Mouse (Mus musculus): Measurements from ENCODE around the gene Mxra8.

The Mxra8 gene

DNA sequence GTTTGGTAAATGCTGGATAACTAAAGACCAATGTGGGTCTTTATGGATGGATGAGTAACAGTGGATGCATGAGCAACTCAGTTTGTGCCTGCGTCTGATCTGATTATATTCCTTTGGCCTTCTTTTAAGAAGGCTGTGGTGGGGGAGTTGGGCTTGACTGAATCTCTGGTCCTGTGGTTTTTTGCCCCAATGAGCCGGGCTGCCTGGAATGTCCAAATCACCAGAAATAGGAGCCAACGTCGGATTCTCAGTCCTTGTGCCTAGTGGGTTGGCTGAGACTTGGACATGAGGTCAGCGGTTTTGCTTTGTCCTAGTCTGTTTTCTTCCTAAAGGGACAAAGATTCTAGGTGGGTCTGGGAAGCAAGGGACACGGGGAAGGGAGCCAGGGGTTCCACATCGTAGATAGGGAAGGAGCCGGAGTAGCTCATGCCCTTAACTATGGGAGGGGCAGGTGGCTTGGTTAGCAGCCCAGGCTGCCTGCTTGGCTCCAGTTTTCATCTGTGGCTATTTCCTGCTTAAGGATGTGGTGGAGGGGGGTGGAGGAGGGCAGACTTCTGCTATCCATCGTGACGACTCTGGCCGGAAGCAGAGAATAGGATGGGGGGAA, 2.0 kb upstream of the Mxra8 start:
- DNase-seq = no peak

DNA sequence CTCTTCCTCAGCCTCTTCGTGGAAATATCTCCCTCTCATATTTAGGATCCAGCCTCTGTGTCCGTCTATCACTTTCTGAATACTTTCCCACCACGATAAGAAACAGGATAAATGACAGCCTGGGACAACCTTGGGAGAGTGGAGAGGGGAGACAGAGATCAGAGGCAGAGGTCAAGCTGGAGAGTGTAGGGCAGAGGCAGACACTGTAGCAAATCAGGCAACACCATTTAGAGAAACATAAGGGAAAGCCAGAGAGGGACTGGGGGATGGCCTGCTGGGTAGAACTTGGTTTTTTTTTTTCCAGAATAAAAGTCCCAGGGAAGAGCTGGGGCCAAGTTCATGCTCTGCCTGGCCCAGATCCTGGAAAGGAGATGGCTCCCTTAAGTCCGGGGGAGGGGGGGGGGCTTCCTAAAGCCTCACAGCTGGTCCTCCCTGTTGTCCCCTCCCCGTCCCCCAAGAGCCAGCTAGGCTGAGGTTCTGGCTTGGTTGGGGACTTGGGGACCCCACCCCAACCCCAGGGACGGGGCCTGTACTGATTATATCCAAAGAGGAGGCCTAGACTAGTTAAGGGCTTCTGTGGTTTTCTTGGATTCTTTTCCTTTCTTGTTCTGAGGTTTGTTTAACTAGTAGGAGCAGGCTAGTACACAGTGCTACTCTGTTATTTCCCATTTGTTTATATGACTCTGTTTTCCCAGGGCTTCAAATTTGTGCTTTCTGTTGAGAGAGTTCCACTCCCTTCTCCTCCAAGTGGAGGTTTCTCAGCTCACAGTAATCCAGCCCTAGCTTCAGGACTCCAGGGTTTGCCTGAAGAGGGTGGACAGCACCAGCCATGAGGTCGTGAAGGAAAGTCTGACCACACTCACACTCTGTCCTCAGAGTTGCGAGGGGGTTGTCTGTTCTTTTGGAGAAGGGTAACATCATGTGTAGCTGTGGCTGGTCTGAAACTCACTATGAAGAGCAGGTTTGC, 1.0 kb upstream of the Mxra8 start:
- no peak for DNase-seq

DNA sequence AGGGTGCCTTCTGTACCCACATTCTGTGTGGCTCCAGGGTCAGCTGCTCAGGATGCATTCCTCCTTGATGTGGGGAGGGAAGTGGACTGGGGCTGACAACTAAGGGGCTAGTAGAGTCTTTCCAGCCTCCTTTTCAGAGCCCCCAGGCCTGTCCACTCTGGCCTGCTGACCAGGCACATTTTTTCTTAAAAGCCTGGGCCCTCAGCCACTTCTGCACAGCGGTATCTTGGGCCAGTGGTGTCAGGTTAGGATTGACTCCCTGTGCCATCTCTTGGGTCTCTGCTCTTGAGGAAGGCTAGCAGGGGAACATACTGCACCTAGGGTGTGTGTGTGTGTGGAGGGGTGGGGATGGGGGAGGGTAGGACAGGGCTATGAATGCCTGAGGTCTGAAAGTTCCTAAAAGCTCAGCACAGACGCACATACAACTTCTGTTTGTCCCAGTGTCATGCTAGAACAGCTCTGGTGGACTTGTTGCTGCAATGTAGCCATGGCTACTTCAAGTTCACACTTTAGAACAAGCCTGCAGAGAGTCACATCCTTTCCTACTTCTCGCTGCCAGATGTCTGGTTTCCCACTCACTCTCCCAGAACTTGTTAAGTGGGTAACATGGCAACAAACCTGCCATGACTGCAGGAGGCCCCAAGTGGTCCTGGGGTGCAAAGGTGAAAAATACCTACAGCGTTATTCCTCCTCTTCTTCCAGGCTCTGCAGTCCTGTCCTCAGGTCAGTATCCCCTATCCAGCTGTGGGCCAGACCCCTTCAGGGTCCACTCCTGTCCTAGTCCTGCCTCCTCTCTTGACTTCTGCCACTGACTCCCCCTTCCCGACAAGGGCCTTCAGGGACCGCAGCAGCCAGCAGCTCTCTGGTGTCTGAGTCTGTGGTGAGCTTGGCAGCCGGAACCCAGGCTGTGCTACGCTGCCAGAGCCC, 859 bp downstream of the Mxra8 start:
- DNase-seq = no peak

DNA sequence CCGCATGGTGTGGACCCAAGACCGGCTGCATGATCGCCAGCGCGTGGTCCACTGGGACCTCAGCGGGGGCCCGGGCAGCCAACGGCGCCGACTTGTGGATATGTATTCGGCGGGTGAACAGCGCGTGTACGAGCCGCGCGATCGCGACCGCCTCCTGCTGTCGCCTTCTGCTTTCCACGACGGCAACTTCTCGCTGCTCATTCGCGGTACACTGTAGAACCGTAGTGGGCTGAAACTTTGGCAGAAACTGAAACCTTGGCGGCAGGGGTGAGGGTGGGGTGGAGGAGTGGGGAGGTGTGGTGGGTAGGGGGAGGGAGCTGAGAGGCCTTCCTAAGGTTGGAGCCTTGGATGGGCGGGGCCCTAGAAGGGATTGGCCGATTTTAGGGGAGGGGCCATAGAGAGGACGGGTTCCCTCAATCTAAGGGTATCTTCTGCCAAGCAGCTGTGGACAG, 1.5 kb downstream of the Mxra8 start:
- DNase-seq = no peak

DNA sequence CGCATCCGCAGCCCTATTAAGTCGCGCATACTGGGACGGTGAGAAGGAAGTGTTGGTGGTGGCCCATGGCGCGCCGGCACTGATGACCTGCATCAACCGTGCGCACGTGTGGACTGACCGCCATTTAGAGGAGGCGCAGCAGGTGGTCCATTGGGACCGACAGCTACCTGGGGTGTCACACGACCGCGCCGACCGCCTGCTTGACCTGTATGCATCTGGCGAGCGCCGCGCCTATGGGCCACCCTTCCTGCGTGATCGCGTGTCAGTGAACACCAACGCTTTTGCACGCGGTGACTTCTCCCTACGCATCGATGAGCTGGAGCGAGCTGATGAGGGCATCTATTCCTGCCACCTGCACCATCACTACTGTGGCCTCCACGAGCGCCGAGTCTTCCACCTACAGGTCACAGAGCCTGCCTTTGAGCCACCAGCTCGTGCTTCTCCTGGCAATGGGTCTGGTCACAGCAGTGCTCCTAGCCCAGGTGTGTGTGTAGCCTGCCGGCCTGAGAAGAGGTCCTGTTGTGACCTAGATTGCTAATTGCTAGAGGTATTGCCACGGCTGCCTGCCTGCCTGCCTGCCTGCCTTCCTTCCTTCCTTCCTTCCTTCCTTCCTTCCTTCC, 2.3 kb downstream of the Mxra8 start:
- no peak for DNase-seq

DNA sequence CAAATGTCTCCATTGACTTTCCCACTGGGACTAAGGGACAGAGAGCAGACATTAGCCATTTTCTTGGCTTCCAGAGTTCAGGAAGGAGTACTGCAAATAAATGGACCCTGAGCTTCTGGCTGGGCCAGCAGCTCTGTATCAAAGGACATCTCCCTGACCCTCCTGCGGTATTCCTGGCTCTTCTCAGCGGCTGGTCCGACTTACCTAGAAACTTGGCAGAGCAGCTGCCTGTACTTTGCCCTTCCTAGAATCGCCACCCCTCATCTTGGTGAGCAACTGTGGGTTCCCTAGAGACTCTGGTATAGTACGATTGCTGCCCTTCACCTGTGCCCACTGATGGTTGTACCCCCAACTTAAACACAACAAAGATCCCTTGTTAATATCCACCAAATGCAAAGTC, 3.8 kb downstream of the Mxra8 start:
- DNase-seq = no peak

DNA sequence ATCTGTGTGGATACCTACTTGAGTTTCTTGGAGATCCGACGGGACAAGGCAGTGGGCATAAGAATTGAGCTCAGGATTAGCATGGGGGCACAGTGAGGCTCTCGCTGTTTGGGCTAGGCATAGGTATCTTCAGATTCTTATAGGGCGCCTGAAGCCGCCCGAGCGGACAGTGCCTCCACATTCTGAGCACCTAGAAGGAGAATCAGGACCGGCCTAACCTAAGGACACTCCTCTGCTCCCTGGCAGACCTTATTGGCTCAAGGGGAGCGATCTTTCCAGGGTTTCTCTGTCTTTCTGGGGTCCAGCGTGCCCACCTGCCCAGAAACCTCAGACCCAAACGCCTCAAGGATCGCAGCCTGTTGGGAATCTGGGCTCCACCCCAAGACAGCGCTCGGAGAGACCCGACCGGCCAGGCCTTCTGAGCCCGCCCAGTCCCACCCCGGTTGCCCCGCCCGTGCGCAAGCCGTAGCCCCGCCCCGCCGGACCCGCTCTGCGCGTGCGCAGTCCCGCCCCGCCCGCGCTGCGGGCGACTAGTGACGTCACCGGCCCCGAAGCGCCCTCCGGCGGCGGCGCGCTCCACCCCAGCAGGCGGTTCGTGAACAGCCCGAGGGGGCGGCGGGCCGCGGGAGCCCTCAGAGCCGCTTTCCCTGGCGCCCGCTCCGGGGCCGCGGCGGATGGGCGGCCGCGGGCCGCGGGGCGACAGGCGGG, 7.5 kb downstream of the Mxra8 start, which contains the start of gene Dvl1:
Dvl1 (plus strand) TSS at position 532 of the 708 bp plus-strand sequence.
- DNase-seq = peak; percentile 99

DNA sequence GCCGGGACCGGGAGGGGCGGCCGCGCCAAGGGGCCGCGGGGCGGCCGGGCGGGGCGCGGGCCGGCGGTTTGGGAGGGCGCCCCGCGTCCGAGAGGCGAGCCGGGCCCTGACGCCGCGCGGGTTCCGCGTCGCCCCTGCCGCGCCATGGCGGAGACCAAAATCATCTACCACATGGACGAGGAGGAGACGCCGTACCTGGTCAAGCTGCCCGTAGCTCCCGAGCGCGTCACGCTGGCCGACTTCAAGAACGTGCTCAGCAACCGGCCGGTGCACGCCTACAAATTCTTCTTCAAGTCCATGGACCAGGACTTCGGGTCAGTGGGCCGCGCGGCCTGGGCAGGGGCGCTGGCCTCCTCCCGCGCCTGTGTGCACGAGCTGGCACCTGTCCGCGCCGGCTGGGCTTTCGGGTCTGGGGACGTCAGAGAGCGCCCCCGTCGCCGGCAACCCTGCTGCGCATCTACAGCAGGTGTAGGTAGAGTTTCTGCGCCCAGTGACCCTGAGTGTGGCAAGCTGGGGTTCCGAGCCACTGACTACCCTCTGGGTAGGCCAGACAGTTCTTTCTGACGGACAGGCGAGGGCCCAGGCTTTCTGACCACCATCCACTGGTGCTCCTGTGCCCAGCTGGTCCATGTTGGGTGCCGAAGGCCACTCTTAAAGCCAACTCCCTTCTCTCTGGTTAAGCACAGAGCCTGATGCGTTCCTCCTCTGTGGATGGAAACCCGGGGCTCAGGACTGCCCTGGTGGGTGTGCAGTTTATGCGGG, 8.3 kb downstream of the Mxra8 start:
- no peak for DNase-seq

DNA sequence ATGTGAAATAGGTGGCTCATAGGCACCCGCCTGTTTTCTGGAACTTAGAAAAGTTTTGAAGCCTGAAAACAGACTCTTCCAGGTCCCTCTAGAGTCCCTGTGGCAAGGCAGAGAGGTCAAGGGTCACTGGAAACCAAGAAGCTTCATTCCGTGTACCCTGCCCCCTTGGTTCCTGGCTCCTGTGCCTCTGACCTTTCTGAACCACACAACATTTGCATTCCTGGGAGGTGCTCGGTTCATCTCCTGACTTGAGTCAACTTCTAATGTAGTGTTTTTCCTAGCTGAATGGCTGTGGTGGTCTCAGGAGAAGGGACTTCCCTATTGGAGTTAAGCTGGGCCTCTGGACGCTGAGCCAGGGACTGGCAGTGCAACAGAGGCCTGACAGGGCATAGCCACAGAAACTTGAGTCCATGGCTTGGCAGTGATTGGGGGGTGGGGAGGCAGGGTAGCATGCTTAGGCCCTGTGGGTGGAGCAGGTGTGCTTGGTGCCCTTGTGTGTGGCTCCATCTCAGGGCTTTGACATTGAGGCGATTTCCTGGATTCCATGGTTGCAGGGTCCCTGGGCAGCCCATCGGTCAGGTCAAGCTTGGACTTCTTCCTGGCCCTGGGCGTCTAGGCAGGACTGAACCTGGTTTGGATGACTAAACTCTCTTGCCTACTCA, 9.1 kb downstream of the Mxra8 start:
- DNase-seq = no peak

DNA sequence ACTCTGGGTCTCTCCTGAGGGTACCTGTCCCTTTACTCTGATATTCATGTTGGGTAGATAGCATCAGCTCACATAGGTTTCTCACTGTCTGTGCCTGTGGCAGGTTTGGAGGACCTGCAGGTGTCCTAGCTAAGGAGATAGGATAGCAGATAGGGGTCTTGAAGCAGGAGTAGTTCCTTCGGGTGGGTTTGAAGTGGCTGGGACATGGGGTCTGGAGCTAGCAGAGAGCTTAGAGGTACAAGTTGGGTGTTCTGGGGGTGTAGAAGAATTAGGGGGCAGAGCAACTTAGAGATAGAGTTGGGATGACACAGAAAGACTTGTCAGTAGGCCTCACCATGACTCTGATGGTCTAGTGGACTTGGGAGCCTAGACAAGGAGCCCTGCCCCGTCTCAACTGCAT, 9.9 kb downstream of the Mxra8 start:
- no peak for DNase-seq

DNA sequence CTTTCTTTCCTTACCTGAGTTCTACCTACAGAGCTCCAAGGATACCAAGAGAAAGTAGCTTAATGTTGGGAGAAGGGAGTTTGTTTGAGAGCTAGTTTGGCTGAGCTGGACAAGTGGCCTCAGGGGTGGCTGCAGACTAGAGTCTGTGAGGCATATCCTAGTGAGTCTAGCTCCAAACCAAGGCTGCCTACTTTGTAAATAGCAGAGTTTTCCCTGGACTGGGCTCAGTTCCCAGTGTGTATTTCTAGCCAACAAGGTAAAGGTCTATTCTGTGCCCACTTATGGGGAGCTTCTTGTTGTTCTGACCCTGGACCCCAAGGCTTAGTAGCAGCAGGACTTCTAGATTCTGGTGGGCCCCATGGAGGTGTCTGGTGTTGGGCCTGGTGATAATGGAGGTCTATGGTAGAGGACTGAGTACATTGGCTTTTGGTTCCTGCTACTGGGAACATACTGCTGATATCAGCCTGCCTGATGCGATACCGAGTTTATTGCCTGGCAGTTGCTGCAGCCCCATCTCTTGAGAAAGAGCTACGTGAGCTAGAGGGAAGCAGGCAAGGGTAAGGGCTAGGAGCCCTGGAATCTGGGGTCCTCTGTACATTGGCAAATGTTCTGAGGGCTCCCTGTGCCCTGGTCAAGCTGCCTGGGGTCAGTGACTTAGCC, 10.4 kb downstream of the Mxra8 start:
- no peak for DNase-seq

DNA sequence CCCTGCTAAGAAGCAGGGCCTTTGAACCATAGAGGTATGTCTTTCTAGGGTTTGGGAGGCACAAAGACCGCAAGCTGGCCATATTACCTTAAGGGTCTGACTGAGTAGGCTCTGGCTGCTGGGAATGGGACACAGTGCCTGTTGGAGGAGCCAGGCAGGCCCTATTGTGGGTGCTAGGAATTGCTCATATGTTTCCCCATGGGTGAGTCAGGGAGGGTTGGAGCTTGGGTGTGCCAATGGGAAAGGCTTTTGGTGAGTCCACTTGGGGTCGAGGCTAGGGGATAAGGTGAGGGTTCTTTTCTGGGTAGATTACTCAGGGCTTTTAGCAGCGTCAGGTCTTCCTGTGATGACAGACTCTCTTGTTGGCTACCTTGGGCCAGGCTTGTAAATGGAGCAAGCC, 11.9 kb downstream of the Mxra8 start:
- DNase-seq = no peak

DNA sequence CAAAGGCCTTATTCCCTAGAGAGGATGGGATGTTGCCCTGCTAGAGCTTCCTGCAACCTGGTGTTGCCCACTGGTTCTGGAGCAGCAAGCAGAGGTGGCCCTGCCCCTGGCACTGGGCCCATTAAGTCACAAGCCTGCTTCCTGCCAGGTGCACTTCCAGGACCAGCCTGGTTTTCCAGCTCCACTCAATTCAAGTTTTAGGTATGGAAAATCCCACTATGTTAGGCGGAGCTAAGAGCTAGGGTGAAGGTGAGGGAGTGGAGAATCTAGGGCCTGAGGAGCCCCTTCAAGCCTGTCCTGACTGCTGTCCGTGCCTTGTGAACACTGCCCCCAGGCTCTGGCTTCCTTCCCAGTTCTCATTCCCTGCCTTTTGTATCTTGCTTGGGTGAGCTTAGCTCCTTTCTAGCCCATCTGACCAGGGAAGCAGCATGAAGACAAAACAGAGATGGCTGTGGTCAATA, 12.5 kb downstream of the Mxra8 start:
- DNase-seq = no peak

DNA sequence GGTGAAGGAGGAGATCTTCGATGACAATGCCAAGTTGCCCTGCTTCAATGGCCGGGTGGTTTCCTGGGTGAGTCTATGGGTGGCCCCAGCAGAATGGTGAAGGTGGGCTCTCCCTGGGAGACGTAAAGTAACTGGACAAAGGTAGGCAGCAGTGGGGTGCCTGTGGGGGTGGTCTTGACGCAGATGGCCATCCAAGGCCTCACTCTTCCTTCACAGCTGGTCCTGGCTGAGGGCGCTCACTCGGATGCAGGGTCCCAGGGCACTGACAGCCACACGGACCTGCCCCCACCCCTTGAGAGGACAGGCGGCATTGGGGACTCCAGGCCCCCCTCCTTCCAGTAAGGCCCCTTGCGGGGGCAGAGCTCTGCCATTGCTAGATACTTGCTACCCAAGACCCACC, 13.9 kb downstream of the Mxra8 start:
- DNase-seq = no peak

DNA sequence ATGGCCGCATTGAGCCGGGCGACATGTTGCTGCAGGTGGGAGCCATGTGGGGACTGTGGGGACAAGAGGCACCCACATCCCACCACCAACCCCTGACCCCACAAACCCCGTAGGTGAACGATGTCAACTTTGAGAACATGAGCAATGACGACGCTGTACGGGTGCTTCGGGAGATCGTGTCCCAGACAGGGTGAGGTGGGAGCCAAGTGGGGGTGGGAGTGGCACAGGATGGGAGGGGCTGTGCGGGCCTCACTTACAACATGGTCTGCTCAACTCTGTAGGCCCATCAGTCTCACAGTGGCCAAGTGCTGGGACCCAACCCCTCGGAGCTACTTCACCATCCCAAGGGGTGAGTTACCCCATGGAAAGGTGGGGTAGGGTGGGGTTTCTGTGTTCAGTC, 15.5 kb downstream of the Mxra8 start:
- no peak for DNase-seq

DNA sequence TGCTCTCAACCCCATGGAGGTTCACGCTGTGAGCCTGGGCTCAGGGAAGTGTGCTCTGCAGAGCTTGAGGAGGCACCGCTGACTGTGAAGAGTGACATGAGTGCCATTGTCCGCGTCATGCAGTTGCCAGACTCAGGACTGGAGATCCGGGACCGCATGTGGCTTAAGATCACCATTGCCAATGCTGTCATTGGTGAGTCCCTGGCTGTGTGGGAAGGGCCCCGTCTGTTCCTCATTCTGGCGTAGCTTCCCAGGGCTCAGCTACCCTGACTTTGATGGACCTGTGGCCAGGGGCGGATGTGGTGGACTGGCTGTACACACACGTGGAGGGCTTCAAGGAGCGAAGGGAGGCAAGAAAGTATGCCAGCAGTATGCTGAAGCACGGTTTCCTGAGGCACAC, 16.6 kb downstream of the Mxra8 start:
- DNase-seq = no peak

DNA sequence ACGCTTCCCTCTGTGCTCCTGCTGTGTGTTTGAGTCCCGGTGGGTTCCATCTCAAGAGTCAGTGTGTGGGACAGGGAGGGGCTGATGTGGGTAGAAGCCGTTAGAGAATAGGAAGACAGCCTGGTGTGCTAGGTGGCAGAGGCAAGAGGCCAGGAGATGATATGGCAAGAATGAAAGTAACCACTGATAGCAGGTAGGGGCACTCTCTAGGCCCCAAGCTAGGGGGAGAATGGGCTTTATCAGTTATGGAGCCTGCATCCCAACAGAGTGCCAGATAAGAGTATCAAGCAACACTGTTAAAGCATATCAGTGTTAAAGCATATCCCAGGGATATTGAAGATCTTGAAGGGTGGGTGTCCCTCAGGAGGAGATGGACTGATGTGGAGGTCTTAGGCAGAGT, 17.4 kb downstream of the Mxra8 start:
- DNase-seq = no peak

DNA sequence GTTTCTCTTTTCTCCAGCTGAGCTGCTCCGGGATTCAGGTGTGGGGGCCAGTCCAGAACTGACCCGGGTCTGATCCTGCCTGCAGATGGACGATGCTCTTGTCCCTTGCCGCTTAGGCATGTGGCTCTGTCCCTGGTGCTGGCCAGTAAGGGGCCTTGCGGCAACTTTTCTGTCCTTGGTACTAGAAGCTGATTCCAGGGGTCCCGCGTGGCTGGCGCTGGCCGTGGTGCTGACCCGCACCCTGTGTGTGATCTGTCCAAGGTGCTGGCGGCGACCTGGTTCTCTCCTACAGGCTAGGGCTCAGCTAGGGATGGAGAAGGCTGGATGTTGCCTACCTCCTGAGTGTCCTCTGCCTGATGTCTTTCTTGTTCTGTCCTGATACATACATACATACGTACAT, 19.8 kb downstream of the Mxra8 start:
- DNase-seq = no peak

DNA sequence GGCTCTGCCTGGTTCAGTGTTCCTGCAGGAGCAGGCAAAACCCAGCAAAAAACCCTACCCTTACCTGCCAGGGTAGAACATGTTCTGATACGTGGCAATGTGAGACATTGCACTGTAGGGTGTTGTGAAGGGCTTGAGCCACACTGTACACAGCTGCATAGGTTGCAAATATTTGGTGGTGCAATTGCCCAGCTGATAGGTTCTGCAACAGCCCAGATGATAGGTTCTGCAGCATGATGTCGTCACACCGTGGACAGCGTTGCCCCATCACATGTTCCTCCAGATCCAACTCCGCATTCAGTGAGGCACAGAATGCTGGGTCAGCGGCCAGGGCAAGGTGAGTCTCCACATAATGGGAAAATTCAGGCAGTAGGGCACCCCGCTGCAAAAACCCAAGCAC, 22.3 kb downstream of the Mxra8 start:
- no peak for DNase-seq

DNA sequence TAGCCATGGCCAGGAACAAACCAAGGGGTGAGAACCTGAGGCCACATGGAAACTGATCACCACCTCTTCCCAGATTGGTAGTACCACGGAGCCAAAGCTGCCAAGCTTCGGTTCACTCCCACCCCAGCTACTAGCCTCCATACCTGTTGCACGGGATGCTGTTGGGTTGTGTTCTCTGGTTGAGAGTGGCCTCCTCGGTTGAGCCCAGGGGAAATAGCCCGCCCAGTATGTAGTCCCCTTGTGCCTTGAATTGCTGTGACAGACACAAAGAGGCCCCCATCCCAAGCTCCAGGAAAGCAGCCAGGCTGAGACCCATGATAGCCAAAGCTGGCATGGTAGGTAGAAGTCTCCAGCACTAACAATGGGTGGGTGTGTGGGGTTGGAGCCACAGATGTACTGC, 23.5 kb downstream of the Mxra8 start, which contains the start of gene Tas1r3:
Tas1r3 (minus strand) TSS at position 362 of the 400 bp plus-strand sequence.
- DNase-seq = no peak
